Mouse (Mus musculus): ENCODE data around the gene Clta.

The Clta gene

GRCm38 (mm10) chr4:44004126-44004525, at the start of gene Clta:
TSS of gene Clta (plus strand) at chr4:44004452.
- no peak for DNase-seq

- DNase-seq = peak in 1 of 2 experiments; percentile 27
These were observed 46.9 kb upstream of the Clta start, which contains the start of gene Glipr2 for GRCm38 (mm10) chr4:43957292-43957845. TSS of gene Glipr2 (plus strand) at chr4:43957401.

DNA sequence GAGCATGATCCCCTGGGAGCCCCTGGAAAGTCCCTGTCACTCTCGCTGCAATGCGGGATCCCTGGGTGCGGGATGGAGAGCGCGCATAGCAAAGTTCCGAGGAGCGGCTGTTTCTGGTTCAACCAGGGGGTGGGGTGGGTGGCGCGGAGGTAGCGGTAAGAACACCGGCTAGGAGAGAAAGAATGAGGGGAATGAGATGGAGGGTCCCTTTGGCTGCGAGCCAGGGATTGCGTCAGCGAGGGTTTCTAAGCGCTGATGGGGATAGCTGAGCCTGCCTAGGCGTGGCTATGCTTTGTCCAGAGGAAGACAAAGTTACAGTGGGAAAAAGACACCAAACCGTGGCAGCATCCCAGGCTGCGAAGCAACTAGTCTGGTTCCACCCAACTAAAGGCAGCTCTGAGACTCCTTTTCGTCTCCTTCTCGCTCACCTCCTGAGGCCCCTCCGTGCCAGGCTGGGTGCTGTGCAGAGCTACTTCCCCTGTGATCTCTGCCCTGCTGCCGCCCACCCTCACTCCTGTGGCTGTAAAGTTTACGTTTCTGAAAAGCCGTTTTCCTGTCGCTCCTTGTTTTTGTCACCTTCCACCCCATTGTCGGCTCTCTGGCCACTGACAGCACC, 46.3 kb upstream of the Clta start:
- DNase-seq = no peak

GRCm38 (mm10) chr4:43959523-43960179, 44.6 kb upstream of the Clta start:
- no peak for DNase-seq

DNA sequence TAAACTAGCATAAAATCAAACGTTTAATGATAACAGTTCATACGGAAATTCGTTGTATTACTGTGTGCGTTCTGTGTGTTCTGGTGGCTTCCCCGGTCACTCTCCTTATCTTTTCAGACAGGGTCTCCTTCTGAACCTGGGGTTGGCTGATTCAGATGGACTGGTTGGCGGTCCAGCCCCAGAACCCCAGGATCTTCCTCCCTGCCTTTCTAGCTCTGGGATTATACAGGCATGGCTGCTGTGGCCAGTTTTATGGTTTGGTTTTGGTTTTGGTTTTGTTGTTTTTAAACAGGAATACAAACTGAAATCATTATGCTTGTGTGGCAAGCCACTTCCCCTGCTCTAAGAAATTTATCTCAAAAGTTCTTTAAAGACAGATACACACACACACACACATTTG, 44.0 kb upstream of the Clta start:
- no peak for DNase-seq

- no peak for DNase-seq
These were observed 39.9 kb upstream of the Clta start for GRCm38 (mm10) chr4:43964326-43964833.

DNA sequence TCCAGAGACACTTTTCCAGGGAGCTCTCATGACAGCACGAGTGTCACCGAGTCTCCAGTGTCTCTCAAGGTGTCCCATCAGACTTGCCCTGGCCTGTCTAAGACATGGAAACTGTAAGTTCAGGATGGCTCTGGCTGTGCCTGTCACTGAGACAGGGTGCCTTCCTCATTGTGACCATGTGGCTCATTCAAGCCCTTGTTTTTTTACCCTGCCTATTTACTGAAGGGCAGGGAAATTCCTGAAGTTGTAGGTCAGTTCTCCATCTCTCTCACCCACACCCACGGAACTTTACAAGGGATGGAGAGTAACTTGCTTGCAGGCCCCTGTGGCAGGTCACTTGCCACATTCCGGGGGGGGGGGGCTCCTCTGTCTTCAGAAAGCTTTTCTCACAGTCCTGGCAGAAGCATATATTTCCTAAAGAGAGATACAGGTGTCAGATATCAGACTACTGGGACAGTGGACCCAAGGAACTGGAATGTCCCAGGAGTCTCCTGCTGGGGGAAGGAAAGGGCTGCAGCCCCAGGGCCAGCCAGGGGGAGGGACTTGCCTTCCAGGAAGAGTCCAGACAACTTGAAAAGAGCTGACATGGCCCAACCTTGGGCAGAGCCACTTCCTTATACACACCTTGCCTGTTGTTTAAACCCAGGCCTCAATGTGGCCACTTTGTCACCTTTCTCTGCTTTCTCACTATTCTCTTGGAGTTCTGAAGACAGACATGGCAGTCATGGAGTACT, 39.1 kb upstream of the Clta start:
- no peak for DNase-seq

DNA sequence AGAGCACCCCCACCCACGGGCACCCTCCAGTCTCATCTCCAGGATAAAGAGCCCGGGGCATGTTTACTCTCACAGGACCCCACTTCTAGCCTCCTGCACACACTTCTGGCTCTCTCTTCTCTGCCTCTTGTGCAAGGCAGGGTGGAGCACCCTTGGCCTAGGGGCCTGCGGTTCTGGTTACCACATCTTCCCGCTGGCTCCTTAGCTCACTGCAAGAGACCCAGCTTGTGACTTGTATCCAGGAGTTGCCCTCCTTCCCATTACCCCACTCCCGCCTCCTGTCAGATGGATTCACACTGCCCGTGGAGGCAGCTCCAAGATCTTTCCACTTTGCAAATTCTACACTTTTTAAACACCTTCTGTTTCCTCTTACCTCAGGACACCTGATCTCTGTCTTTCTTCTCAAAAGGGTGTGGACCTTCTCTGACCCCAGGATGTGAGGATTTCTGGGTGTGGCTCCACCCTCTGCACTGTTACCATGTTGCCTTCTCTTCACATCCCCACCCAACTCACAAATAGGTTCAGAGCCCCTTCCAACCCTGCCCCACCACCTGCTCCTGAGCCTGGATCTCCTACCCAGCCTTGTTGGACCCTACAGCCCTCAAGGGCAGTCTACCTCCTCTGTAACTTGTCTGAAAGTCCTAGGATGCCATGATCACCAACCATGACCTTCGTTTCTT, 38.3 kb upstream of the Clta start:
- DNase-seq = no peak

DNA sequence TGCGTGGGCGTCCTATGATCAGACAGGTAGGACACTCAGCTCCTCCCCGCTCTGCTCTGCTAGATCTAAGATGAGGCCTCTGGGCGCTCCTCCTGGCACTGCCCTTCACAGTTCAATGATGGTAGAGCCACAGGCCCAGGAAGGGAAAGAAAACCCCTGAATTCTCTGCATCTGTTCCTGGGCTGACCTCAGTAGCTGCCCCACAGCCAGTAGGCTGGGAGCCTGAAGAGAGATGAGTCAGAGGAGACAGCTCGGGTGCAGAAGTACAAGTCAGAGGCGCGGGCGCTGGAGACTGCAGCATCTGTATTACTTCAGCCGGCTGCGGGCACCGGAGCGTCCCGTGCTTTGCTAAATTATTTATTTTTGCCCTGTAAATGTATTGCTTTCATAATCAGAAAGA, 35.6 kb upstream of the Clta start:
- peak; percentile 51 to 58 for DNase-seq

GRCm38 (mm10) chr4:43969373-43969772, 34.9 kb upstream of the Clta start:
- no peak for DNase-seq

GRCm38 (mm10) chr4:43970393-43971330, 33.6 kb upstream of the Clta start:
- no peak for DNase-seq

DNA sequence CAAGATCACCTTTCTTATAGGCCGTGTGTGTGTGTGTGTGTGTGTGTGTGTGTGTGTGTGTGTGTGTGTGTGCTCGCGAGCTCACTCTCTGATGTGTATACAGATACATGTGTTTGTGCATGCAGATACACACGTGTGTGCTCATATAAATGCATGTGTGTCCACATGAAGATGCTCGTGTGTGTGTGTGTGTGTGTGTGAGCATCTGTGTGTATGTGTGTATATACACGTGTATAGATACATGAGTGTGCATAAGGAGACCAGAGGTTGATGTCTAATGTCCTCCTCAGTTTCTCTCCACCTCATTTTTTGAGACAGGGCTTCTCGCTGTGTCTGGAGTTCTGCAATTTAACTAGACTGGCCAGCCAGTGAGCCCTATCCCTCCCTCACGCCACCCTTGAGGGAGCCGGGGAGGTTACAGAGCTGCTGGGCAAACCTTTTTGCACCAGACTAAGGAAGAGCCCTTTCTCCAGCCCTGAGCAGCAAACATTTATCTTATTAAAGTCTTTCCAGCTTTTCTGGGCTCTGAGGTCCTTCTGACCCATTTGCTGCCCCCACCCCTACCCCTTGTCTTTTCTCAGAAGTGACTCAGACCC, 32.6 kb upstream of the Clta start:
- DNase-seq = no peak

- no peak for DNase-seq
These were observed 32.1 kb upstream of the Clta start for GRCm38 (mm10) chr4:43972137-43972591.

DNA sequence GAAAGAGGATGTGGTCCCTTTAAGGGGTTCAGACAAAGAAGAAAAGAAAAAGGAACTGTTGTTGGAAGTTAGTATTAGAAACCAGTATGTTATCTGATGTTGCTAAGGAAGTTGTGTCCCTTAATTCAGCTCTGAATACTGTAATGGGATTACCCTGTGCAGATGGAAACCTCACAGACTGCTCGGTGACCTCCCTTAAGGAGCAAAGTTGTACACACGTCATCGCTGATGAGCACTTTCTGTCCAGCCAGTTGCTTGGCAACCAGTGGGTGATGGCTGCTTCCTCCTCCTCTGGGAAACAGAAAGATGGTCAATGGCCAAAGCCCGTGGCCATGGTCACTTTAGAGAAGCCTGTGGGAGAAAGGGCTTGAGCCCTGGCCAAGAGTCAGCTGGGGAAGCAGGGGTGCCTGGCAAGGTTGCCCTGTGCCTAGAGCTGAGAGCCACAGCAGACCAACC, 30.7 kb upstream of the Clta start:
- DNase-seq = peak; percentile 24 to 36

- no peak for DNase-seq
These were observed 29.2 kb upstream of the Clta start for GRCm38 (mm10) chr4:43974914-43975616.

DNA sequence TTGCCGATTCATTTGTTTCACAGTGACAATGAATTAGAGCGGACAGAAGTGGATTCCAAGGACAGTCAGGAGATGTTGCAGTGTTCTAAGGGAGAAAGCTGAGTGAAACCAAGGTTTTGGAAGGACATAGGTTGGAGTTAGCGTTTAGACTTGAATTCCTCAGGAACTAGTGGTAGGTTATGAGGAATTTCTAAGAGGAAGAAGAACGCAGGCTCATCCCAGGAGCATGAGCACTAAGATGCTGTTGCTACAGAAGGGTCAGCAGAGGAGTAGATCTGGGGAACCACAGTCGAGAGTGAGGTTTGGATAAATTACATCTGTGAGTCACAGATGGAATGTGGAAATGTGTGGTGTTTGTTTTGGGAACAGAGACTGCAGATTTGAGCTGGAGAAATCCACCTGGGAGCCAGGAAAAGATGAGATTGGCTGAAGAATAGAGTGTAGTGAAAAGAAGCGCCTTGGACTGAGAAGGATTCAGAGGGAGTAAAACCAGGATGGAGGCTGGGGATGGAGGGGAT, 28.0 kb upstream of the Clta start:
- no peak for DNase-seq

- no peak for DNase-seq
These were observed 25.5 kb upstream of the Clta start for GRCm38 (mm10) chr4:43978521-43979443.

DNA sequence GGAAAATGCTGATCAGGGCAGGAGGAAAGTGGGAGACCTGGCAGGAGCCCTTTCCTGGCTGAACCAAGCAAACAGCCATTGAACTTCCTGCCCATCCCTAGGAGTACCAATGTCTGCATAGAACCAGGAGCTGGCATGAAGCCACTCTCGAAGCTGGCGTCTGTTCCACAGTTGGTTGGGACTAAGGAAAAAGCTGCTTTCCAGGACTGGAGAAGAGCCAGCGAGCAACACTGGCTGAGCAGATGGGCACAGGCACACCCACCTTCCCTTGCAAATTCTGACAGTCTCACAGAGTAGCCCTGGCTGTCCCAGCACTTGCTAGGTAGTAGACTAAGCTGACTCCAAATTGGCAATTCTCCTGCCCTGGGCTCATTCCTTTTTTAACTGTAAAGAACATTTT, 24.5 kb upstream of the Clta start:
- peak; percentile 79 to 81 for DNase-seq

DNA sequence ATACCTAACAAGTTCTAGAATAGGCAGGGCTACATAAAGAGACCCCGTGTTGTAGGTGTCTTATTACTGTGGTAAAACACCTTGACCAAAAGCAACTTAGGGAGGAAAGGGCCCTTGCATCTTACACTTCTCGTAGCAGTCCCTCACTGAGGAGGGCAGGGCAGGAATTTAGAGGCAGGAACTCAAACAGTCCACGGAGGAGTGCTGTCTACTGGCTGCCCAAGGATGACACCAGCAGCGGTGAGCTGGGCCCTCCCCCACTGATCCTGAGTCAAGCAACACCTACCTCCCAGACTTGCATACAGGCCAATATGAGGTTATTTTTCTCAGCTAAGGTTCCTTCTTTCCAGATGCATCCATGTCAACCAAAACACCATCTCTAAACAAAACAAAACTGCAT, 24.0 kb upstream of the Clta start:
- no peak for DNase-seq

Measured in cerebellum, adult 18-20 months (tissue).